Mouse (Mus musculus) cerebellum, adult 2 months (tissue): Measurements from ENCODE around the gene Spaca6. TPM values are rescaled to one million over a fixed set of nuclear protein-coding genes. Genes with fewer than 3 reads are reported as not detected.
"Not testable (repeated sequence)": the region's sequence is repeated elsewhere in the genome, so short reads cannot be mapped to it uniquely, and the experiment has no call there.

Experiments
- DNase-seq, 2 experiments: peaks; one replicate each; pipeline ENCODE4 v3.0.0; 2021
- H3K27ac ChIP-seq: fragments of 200-500 bp; 2 replicates; pipeline ENCODE4 v1.5.1; 2012; ENCODE audit warnings: low read length, control low read depth, inconsistent platforms; ENCODE audit not compliant: insufficient read depth
- H3K27me3 ChIP-seq: fragments of 200-500 bp; 2 replicates; pipeline ENCODE4 v1.6.1; 2012; ENCODE audit warnings: inconsistent platforms, mild to moderate bottlenecking, low read length, moderate library complexity; ENCODE audit not compliant: control insufficient read depth, insufficient read depth
- H3K4me1 ChIP-seq: fragments of 200-500 bp; 2 replicates; pipeline ENCODE4 v1.6.1; 2011; ENCODE audit warnings: low read length; ENCODE audit not compliant: control insufficient read depth, insufficient read depth
- H3K4me3 ChIP-seq: fragments of 200-500 bp; replicated peaks from 2 replicates; pipeline ENCODE3; 2011; ENCODE audit warnings: mild to moderate bottlenecking, low read depth, low read length, control low read depth; ENCODE audit not compliant: insufficient read depth
- CTCF ChIP-seq: fragments of 200-500 bp; IDR thresholded peaks from 2 replicates; pipeline ENCODE4 v1.5.1; 2011; ENCODE audit warnings: low read depth, mild to moderate bottlenecking, control low read depth, low read length, moderate library complexity, borderline replicate concordance; ENCODE audit not compliant: insufficient read depth
- POLR2A ChIP-seq: fragments of 200-500 bp; IDR thresholded peaks from 2 replicates; pipeline ENCODE4 v1.6.1; 2011; ENCODE audit warnings: low read length, control low read depth, borderline replicate concordance; ENCODE audit not compliant: insufficient read depth
- WGBS: fragments of 180-500 bp; shearing (Covaris S2); methylation state at CpG from one replicate; pipeline ENCODE4 v1.1.7; 2018; 5-methylcytosine and 5-hydroxymethylcytosine counted together
- polyA plus RNA-seq: library from polyadenylated mRNA; depleted of rRNA; stranded (reverse); fragments of >200 nt; gene quantifications from 2 replicates; pipeline ENCODE4 v1.2.3, GENCODE M21; 2012

The Spaca6 gene
- polyA plus RNA-seq, 1 experiment, result 132 TPM

GRCm38 (mm10) chr17:17837426-17837825, 10.5 kb downstream of the Spaca6 start:
- peaks cover 4% of the 10 kb centered on the region for H3K4me1 ChIP-seq
- no peaks in the 10 kb centered on the region for H3K27me3 ChIP-seq
- 7% methylated on average over 13 of the region's 13 CpGs for WGBS
- peak overlapping the region; percentile 78 for H3K27ac ChIP-seq
- TF ChIP-seq POLR2A (no peak), CTCF (no peak)
- H3K4me3 ChIP-seq, result peak overlapping the region; percentile 80
- peak in 1 of 2 experiments; percentile 50 for DNase-seq

GRCm38 (mm10) chr17:17837919-17838701, 11.2 kb downstream of the Spaca6 start:
- H3K27ac ChIP-seq, result peak overlapping the region; percentile 78
- no peaks in the 10 kb centered on the region for H3K27me3 ChIP-seq
- DNase-seq, result peak; percentile 96 to 97
- H3K4me1 ChIP-seq, result peaks cover 4% of the 10 kb centered on the region
- under 1% methylated on average over 42 of the region's 43 CpGs for WGBS
- H3K4me3 ChIP-seq, result peak overlapping the region; percentile 80
- TF ChIP-seq CTCF (peak; percentile 71; the same call in 1 of the 2 replicates), POLR2A (peak; percentile 49; the same call in 1 of the 2 replicates)

- no peak overlapping the region for H3K27ac ChIP-seq
- H3K4me3 ChIP-seq, result no peak overlapping the region
- no peak for TF ChIP-seq CTCF
- no peak for TF ChIP-seq POLR2A
- DNase-seq, result no peak
- WGBS, result 95% methylated on average over 2 of the region's 2 CpGs
- H3K27me3 ChIP-seq, result no peaks in the 10 kb centered on the region
- H3K4me1 ChIP-seq, result peaks cover 4% of the 10 kb centered on the region
Observed at GRCm38 (mm10) chr17:17839276-17839675, 12.3 kb downstream of the Spaca6 start.

- Histone ChIP-seq H3K27me3 (no peaks in the 10 kb centered on the region), H3K27ac (no peak overlapping the region), H3K4me1 (peaks cover 4% of the 10 kb centered on the region), H3K4me3 (no peak overlapping the region)
- WGBS, result 91% methylated on average over 7 of the region's 7 CpGs
- no peak for DNase-seq
- TF ChIP-seq CTCF (no peak), POLR2A (no peak)
Observed at GRCm38 (mm10) chr17:17840796-17841195, 13.8 kb downstream of the Spaca6 start.

GRCm38 (mm10) chr17:17843534-17844261, 16.7 kb downstream of the Spaca6 start:
- Histone ChIP-seq H3K27ac (no peak overlapping the region), H3K4me3 (no peak overlapping the region), H3K27me3 (no peaks in the 10 kb centered on the region), H3K4me1 (no peaks in the 10 kb centered on the region; the same call in 1 of the 2 replicates)
- peak in 1 of 2 experiments; percentile 33 for DNase-seq
- TF ChIP-seq POLR2A (peak; percentile 12; the same call in 1 of the 2 replicates), CTCF (no peak)
- WGBS, result 52% methylated on average over 27 of the region's 27 CpGs

GRCm38 (mm10) chr17:17844606-17845005, 17.6 kb downstream of the Spaca6 start:
- H3K27ac ChIP-seq, DNase-seq, H3K4me1 ChIP-seq, H3K27me3 ChIP-seq, H3K4me3 ChIP-seq: not testable (repeated sequence)
- 85% methylated on average over 3 of the region's 3 CpGs for WGBS

GRCm38 (mm10) chr17:17845187-17846027, 18.4 kb downstream of the Spaca6 start:
- no peaks in the 10 kb centered on the region for H3K27me3 ChIP-seq
- TF ChIP-seq CTCF (0 out of 2 replicates have a peak, but pooled peaks have one; percentile 16), POLR2A (no peak)
- H3K4me3 ChIP-seq, result no peak overlapping the region
- H3K27ac ChIP-seq, result no peak overlapping the region
- 64% methylated on average over 10 of the region's 10 CpGs for WGBS
- DNase-seq, result peak in 1 of 2 experiments; percentile 16
- H3K4me1 ChIP-seq, result no peaks in the 10 kb centered on the region
